Mouse (Mus musculus): ENCODE data around the gene Bbs9. TPM values are rescaled to one million over a fixed set of nuclear protein-coding genes. Genes with fewer than 3 reads are reported as not detected.

Gene Bbs9
- total and polyA plus RNA-seq, 3 experiments = 6.9 to 9.1 (median 7.8) TPM

DNA sequence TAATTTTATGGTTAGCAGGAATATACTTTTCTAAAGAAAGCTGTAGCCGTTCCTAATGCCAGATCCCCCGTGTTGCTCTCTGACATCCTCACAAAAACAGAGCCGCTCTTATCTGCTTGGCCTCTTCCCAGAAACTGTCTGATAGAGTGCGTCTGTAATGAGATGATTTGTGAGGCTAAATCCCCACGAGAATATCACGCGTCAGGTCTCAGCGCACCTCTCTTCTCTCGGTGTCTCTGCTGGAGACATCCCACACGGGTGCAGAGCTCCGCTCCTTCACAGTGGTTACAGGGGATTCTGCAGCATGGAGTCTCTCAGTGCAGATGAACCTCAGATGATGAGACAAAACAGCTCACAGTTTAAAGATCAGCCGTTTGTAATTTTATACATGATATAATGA is 204.5 kb downstream of the Bbs9 start:
- no peak overlapping the region for H3K4me3 ChIP-seq (replicated peaks in 1 of 3; ENCODE audit: low read depth in 2 of 3, low read length in 2 of 3, poor library complexity in 1 of 3)
- H3K4me1 ChIP-seq (ENCODE audit: control insufficient read depth in 1 of 2, insufficient read depth in 2 of 2) = peaks cover 0 to 8% of the 10 kb centered on the region in 2 experiments; a peak in 2 of 4 replicates
- H3K9me3 ChIP-seq (replicated peaks; ENCODE audit: low read length) = no peaks in the 10 kb centered on the region
- dilution Hi-C loops (cut with MboI; ENCODE audit: extremely low pct_ligation_motif_present, extremely low pct_unique_long_range_greater_than_20kb, low sequenced_read_pairs) (no loop called here), in situ Hi-C loops (cut with MboI; ENCODE audit: low pct_ligation_motif_present, low pct_unique_long_range_greater_than_20kb, low sequenced_read_pairs) (no loop called here)
- no peak overlapping the region for H3K9ac ChIP-seq (ENCODE audit: insufficient read depth, low read depth)
- H3K27me3 ChIP-seq (replicated peaks) = no peaks in the 10 kb centered on the region
- H3K4me2 ChIP-seq (ENCODE audit: insufficient read depth, low read depth, poor library complexity, severe bottlenecking) = no peak overlapping the region
- TF ChIP-seq ZNF384 (IDR thresholded peaks at IDR 0.05; ENCODE audit: low read depth, low read length) = no peak
- TF ChIP-seq ELF1 (IDR thresholded peaks at IDR 0.05; ENCODE audit: low read depth, low read length) = no peak
- no peak for TF ChIP-seq USF1 (IDR thresholded peaks at IDR 0.05; ENCODE audit: low read depth, low read length)
- TF ChIP-seq IRF4 (IDR thresholded peaks at IDR 0.05; ENCODE audit: low read depth, low read length) = no peak
- TF ChIP-seq KAT2A (IDR thresholded peaks at IDR 0.05; ENCODE audit: insufficient replicate concordance, low read length) = no peak
- TF ChIP-seq TCF12 (IDR thresholded peaks at IDR 0.05; ENCODE audit: low read depth, low read length) = no peak
- no peak for TF ChIP-seq SIN3A (IDR thresholded peaks at IDR 0.05; ENCODE audit: low read length)
- TF ChIP-seq ZC3H11A (IDR thresholded peaks at IDR 0.05; ENCODE audit: low read depth, low read length) = no peak
- TF ChIP-seq RCOR1 (conservative IDR thresholded peaks at IDR 0.05; ENCODE audit: low read depth, low read length) = no peak
- no peak for TF ChIP-seq CHD2 (IDR thresholded peaks at IDR 0.05; ENCODE audit: low read length)
- TF ChIP-seq USF2 (conservative IDR thresholded peaks at IDR 0.05; ENCODE audit: low read depth, low read length) = no peak
- TF ChIP-seq ETS1 (conservative IDR thresholded peaks at IDR 0.05; ENCODE audit: low read depth, low read length) = no peak
- TF ChIP-seq BHLHE40 (IDR thresholded peaks at IDR 0.05; ENCODE audit: low read depth, low read length) = no peak
- no peak for TF ChIP-seq ZMIZ1 (IDR thresholded peaks at IDR 0.05; ENCODE audit: low read depth, low read length)
- TF ChIP-seq JUND (conservative IDR thresholded peaks at IDR 0.05; ENCODE audit: low read depth, low read length) = no peak
- TF ChIP-seq EP300 (IDR thresholded peaks at IDR 0.05; ENCODE audit: low read length) = no peak
- H3K27ac ChIP-seq (ENCODE audit: insufficient read depth, low read depth) = no peak overlapping the region
- no peaks in the 10 kb centered on the region for H3K79me2 ChIP-seq (replicated peaks; ENCODE audit: control insufficient read depth, extremely low read depth, insufficient read depth, poor library complexity, severe bottlenecking)
- peaks cover 0 to 3% of the 10 kb centered on the region in 2 experiments for H3K36me3 ChIP-seq (replicated peaks in 1 of 2; ENCODE audit: control insufficient read depth in 1 of 2, insufficient read depth in 1 of 2, low read length in 1 of 2)
- DNase-seq (ENCODE audit: extremely low read depth) = no peak

DNA sequence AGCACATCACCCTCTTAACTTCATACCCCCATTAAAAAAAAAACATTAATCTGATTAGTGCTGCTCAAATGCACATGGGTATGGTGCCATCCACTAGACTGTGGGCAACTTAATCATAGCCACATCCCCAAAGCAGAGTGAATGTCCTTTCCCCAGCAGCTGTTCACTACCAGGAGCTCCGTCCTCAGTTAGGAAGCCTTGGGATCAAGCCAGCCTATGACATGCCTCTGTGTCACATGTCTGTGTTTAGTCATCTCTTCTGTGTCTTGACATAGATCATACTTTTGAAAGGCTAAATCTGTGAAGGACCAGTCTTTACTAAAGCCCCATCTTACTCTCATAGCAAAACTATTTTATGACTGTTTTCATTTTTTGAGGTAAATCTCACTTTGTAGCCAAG is 205.0 kb downstream of the Bbs9 start:
- in situ Hi-C loops (cut with MboI; ENCODE audit: low pct_ligation_motif_present, low pct_unique_long_range_greater_than_20kb, low sequenced_read_pairs) = no loop called here
- TF ChIP-seq ZKSCAN1 (IDR thresholded peaks at IDR 0.05; ENCODE audit: borderline replicate concordance, low read depth, low read length) (no peak), HCFC1 (IDR thresholded peaks at IDR 0.05; ENCODE audit: low read depth, low read length) (no peak), ETS1 (conservative IDR thresholded peaks at IDR 0.05; ENCODE audit: low read depth, low read length) (no peak), SIN3A (IDR thresholded peaks at IDR 0.05; ENCODE audit: low read length) (no peak), E2F4 (IDR thresholded peaks at IDR 0.05; ENCODE audit: insufficient replicate concordance, low read depth, low read length) (no peak), MAFK (IDR thresholded peaks at IDR 0.05; ENCODE audit: insufficient replicate concordance, low read length) (no peak), ELF1 (IDR thresholded peaks at IDR 0.05; ENCODE audit: low read depth, low read length) (no peak), TBP (conservative IDR thresholded peaks at IDR 0.05; ENCODE audit: low read depth, low read length) (no peak), ZMIZ1 (IDR thresholded peaks at IDR 0.05; ENCODE audit: low read depth, low read length) (no peak), JUND (conservative IDR thresholded peaks at IDR 0.05; ENCODE audit: low read depth, low read length) (no peak), RAD21 (IDR thresholded peaks at IDR 0.05; ENCODE audit: low read depth, low read length) (no peak), BHLHE40 (IDR thresholded peaks at IDR 0.05; ENCODE audit: low read depth, low read length) (no peak), ZNF384 (IDR thresholded peaks at IDR 0.05; ENCODE audit: low read depth, low read length) (no peak), EP300 (IDR thresholded peaks at IDR 0.05; ENCODE audit: low read length) (no peak), USF2 (conservative IDR thresholded peaks at IDR 0.05; ENCODE audit: low read depth, low read length) (no peak), NRF1 (IDR thresholded peaks at IDR 0.05; ENCODE audit: low read depth, low read length) (no peak), KAT2A (IDR thresholded peaks at IDR 0.05; ENCODE audit: insufficient replicate concordance, low read length) (no peak)
- Histone ChIP-seq H3K27me3 (replicated peaks) (no peaks in the 10 kb centered on the region), H3K4me3 (replicated peaks in 1 of 3; ENCODE audit: low read depth in 2 of 3, low read length in 2 of 3, poor library complexity in 1 of 3) (no peak overlapping the region), H3K4me1 (ENCODE audit: control insufficient read depth in 1 of 2, insufficient read depth in 2 of 2) (peaks cover 0 to 8% of the 10 kb centered on the region in 2 experiments; a peak in 2 of 4 replicates), H3K9me3 (replicated peaks; ENCODE audit: low read length) (no peaks in the 10 kb centered on the region), H3K4me2 (ENCODE audit: insufficient read depth, low read depth, poor library complexity, severe bottlenecking) (no peak overlapping the region), H3K79me2 (replicated peaks; ENCODE audit: control insufficient read depth, extremely low read depth, insufficient read depth, poor library complexity, severe bottlenecking) (no peaks in the 10 kb centered on the region), H3K27ac (ENCODE audit: insufficient read depth, low read depth) (no peak overlapping the region), H3K9ac (ENCODE audit: insufficient read depth, low read depth) (no peak overlapping the region), H3K36me3 (replicated peaks in 1 of 2; ENCODE audit: control insufficient read depth in 1 of 2, insufficient read depth in 1 of 2, low read length in 1 of 2) (peaks cover 0 to 3% of the 10 kb centered on the region in 2 experiments)
- DNase-seq (ENCODE audit: extremely low read depth) = no peak
- dilution Hi-C loops (cut with MboI; ENCODE audit: extremely low pct_ligation_motif_present, extremely low pct_unique_long_range_greater_than_20kb, low sequenced_read_pairs) = no loop called here
